Mouse (Mus musculus): ENCODE results near the gene Emp2.
"Not testable (repeated sequence)": the region's sequence is repeated elsewhere in the genome, so short reads cannot be mapped to it uniquely, and the experiment has no call there.

Gene Emp2

GRCm38 (mm10) chr16:10317197-10317544, 3.4 kb upstream of the Emp2 start:
- peak; percentile 32 for DNase-seq (ENCODE audit: low read depth, low spot score)

GRCm38 (mm10) chr16:10316493-10317196, 2.9 kb upstream of the Emp2 start:
- DNase-seq (ENCODE audit: low read depth, low spot score), result no peak

- DNase-seq (ENCODE audit: low read depth, low spot score), result no peak
Measured at GRCm38 (mm10) chr16:10313226-10313625, 542 bp downstream of the Emp2 start.

GRCm38 (mm10) chr16:10311989-10312388, 1.8 kb downstream of the Emp2 start:
- no peak for DNase-seq (ENCODE audit: low read depth, low spot score)

- DNase-seq (ENCODE audit: low read depth, low spot score), result peak; percentile 26
Measured at GRCm38 (mm10) chr16:10311086-10311485, 2.7 kb downstream of the Emp2 start.

GRCm38 (mm10) chr16:10310507-10310906, 3.3 kb downstream of the Emp2 start:
- DNase-seq (ENCODE audit: low read depth, low spot score), result no peak

GRCm38 (mm10) chr16:10307351-10307750, 6.4 kb downstream of the Emp2 start:
- no peak for DNase-seq (ENCODE audit: low read depth, low spot score)

GRCm38 (mm10) chr16:10306101-10306500, 7.7 kb downstream of the Emp2 start:
- no peak for DNase-seq (ENCODE audit: low read depth, low spot score)

- no peak for DNase-seq (ENCODE audit: low read depth, low spot score)
Measured at GRCm38 (mm10) chr16:10301337-10301736, 12.4 kb downstream of the Emp2 start.

GRCm38 (mm10) chr16:10300231-10301186, 13.3 kb downstream of the Emp2 start:
- no peak for DNase-seq (ENCODE audit: low read depth, low spot score)

GRCm38 (mm10) chr16:10299637-10300036, 14.1 kb downstream of the Emp2 start:
- DNase-seq (ENCODE audit: low read depth, low spot score), result no peak

GRCm38 (mm10) chr16:10297696-10298644, 15.8 kb downstream of the Emp2 start:
- no peak for DNase-seq (ENCODE audit: low read depth, low spot score)

GRCm38 (mm10) chr16:10288115-10288514, 25.7 kb downstream of the Emp2 start:
- no peak for DNase-seq (ENCODE audit: low read depth, low spot score)

GRCm38 (mm10) chr16:10286513-10287268, 27.1 kb downstream of the Emp2 start:
- DNase-seq (ENCODE audit: low read depth, low spot score), result no peak

GRCm38 (mm10) chr16:10281890-10282289, 31.9 kb downstream of the Emp2 start:
- no peak for DNase-seq (ENCODE audit: low read depth, low spot score)

GRCm38 (mm10) chr16:10280286-10280951, 33.3 kb downstream of the Emp2 start:
- DNase-seq (ENCODE audit: low read depth, low spot score), result peak; percentile 86

- DNase-seq (ENCODE audit: low read depth, low spot score), result not testable (repeated sequence)
Measured at GRCm38 (mm10) chr16:10276778-10277177, 37.0 kb downstream of the Emp2 start.

- no peak for DNase-seq (ENCODE audit: low read depth, low spot score)
Measured at GRCm38 (mm10) chr16:10274465-10274864, 39.3 kb downstream of the Emp2 start.

GRCm38 (mm10) chr16:10272256-10272655, 41.5 kb downstream of the Emp2 start:
- peak; percentile 63 for DNase-seq (ENCODE audit: low read depth, low spot score)

- no peak for DNase-seq (ENCODE audit: low read depth, low spot score)
Measured at GRCm38 (mm10) chr16:10253993-10254392, 59.8 kb downstream of the Emp2 start.
